Mouse (Mus musculus) liver, adult (tissue): ENCODE results near the gene Sh3tc1.

Experiments
- GATA4 ChIP-seq: IDR thresholded peaks from 2 replicates; pipeline ENCODE4 v1.6.1; 2014; ENCODE audit warnings: mild to moderate bottlenecking, low read length; ENCODE audit not compliant: insufficient replicate concordance

Gene Sh3tc1

DNA sequence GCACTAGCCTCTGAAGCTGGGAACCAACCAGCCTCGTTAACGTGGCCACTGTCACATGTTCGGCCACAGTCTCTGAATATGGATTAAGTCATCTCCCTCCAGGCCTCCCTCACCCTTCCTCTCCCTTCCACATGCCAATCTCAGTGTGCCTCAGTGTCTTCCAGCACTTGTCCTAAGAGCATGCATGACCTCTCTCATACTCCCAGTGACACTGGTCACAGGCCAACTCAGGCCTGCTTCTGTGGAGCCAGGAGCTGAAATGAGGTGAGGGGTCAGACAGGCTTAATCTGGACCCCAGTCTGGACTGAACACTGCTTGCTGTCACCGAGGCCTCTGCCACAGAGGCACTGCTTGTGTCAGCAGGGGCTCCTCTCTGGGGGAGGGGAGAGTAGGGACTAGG is 53.5 kb downstream of the Sh3tc1 start:
- TF ChIP-seq GATA4: no peak

DNA sequence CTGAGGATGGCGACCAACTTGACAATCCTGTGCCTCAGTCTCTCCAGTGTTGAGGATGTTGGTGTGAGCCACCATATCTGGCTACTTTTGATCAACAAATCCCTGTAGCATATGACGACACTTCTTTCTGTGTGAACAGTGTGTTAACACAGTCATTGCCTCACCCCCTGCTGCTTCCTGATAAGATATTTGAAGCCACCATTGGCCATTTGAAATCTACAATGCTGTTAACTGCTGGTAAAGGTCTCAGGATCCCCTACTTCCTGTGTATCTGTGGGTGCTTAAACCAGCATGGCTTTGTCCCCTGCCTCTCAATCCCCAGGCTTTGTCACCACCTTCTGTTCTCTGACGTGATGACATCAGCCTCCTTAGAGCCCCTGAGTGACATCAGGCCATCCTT is 54.7 kb downstream of the Sh3tc1 start:
- TF ChIP-seq GATA4: no peak

DNA sequence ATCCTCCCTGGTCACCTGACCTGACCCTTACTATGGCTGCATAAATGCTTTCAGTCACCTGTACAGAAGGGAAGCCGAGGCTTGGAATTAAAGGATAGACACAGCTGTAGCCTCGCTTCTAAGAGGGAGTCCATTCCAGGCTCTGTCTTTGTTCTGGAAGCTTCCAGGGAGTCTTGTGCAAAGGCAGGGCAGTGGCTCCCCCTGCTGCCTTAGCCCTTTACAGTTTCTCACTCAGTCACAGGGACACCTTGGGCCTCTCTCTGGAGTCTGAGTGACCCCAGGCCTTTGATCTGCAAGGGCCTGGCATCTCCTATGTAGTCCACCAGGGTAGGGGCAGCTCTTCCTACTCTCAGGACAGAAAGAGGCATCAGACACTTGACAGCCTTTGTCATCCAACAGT is 58.8 kb downstream of the Sh3tc1 start:
- no peak for TF ChIP-seq GATA4

DNA sequence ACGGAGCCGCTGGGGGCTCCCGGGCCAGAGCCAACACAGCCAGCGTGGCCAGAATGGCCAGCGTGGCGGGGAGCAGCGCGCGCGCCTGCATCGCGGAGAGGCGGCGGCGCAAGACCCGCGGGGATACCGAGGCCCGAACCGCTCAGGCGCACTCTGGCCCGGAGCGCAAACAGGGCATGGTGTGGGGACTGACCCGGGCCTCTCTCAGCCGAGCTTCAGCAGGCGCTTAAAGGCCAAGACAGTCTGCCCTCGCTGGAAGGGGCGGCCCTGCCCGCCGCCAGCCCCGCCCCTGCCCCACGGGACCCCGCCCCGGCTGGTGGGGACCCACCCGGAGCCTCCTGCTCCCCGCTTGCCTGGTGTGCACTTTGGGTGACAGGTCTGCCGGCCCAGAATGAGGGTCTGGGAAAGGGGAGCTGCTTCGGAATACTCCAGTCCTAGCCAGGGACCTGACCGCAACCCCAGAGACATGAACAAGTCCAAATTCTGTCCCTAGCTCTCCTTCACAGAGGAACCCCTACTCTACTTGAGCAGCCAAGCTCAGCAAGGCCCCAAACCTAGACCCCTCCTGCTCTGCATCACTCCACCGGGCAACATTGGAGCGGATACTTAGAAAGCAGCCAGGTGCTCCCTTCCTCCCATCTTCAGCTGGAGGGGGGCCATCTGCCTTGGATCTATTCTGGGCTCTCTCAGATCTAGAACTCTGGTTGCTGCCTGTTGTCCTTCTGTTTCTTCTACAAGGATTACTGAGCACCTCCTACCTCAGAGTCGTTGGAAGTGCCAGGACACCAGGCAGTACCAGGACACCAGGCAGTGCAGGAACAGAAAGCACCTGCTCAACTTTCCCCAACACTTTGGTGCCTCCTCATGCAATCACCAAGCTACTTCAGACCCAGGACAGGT is 60.3 kb downstream of the Sh3tc1 start, which contains the start of gene Htra3:
TSS of gene Htra3 (minus strand) at position 527 of the 900 bp plus-strand sequence.
- TF ChIP-seq GATA4: no peak

- no peak for TF ChIP-seq GATA4
Observed at GRCm38 (mm10) chr5:35676964-35677363, 62.8 kb downstream of the Sh3tc1 start.

- no peak for TF ChIP-seq GATA4
Observed at GRCm38 (mm10) chr5:35674081-35674555, 65.7 kb downstream of the Sh3tc1 start.

- TF ChIP-seq GATA4: no peak
Observed at GRCm38 (mm10) chr5:35673086-35673485, 66.7 kb downstream of the Sh3tc1 start.

DNA sequence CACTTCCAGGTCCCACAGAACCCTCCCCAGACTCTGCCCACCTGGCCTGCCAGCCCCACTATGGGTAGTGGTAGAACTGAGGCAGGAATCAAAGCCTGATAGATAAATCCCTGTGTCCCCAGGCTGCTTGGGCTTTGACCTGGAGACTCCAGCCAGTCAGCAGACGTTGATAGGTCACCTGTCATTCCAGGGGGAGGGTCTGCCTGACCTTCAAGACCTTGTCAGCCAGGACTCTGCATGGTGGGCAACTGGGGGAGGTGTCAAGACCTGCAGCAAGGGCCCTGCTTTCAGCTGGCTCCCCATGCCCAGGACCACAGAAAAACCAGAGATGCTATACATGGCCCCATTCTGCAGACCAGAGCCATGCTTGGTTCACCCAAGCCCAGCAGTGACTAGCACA is 67.2 kb downstream of the Sh3tc1 start:
- no peak for TF ChIP-seq GATA4

DNA sequence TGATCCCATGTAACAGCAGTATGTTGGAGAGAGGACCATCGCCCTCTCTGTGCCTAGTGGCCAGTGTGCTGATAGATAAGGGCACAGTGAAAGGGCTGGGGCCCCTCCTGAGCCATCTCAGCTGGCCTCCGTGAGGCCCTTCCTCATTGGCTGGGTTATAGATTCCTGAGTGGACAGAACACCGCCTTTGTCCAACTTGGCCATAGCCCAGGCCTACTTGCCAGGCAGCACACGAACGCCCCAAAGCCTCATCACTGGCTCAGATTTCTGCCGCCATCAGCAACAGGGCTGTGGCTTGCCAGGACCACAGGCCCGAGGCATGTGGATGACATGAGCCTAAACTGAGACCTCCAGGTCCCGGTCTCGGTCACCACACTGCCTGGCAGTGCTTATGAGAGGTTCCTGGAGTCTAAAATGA is 68.3 kb downstream of the Sh3tc1 start:
- TF ChIP-seq GATA4: peak; percentile 60; the same call in 1 of the 2 replicates

DNA sequence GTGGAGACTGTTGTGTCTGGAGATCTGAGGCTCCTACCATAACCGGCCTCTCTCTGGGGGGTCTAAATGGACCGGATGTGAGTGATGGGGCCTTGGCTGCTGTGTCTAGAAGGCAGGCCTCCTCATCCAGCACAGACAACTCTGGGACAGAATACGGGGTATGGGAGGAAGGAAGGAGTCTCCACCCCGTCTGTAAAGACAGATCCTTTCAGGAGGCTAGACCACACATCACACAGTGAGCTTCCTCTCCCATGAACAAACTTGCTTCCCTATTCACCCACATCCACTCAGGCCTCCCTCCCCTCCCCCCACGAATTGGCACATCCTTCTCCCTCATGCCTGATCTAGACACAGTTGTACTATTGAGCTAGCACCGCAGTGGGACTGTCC is 69.4 kb downstream of the Sh3tc1 start:
- TF ChIP-seq GATA4: no peak

DNA sequence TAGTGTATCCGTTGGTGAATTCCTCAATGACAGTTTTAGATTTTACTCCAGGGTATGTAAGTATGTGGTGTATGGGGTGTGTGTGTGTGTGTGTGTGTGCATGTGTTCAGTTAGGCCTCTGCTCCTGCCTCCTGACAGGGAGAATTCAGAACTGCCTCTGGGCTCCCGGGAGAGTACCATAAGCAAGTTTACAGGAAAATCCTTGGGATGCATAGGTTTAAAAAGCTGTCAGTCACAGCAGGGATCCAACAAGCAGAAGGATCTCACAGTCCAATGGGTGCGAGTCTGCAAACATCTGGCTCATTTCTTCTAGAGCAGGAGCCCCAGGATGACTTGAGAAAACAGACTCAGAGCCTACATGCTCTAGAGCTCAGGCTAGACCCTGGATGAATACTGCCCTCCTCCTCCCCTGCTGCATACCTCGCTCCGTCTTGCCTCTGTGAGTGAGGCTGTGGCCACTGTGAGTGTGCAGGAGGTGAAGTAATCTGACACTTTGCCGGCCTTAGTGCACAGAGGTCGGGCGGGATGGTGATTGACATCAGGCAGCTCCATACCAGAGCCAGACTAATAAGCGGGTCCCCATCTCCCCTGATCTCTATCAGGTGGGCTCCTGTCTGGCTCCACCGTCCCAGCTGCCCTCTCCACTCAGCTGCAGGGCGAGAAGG is 69.9 kb downstream of the Sh3tc1 start:
- TF ChIP-seq GATA4: no peak

- TF ChIP-seq GATA4: no peak
Observed at GRCm38 (mm10) chr5:35666152-35666551, 73.6 kb downstream of the Sh3tc1 start.

DNA sequence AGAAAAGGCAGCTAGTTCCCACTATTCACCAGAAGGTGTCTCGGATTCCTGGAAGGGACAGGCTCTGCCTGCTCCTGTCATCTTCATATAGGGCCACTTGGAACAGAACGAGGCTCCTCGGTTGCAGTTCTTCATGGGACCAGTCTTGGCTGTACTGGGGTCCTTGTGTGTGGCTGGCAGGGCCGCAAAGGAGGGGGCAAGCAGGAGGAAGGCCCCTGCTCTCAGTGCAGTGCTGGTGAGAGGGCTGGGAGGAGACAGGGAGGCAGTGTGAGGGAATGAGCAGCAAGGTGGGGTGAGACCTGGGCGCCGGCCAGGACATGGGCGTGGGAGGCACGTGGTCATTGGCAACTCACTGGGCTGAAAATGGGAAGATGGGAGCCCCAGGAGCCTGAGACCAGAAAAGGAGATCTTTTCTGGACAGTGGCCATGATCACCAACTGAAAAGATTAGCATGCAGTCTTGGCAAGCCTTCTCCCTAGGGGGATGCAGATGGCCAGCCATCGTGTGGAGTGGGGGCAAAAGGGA is 77.7 kb downstream of the Sh3tc1 start:
- TF ChIP-seq GATA4: no peak

DNA sequence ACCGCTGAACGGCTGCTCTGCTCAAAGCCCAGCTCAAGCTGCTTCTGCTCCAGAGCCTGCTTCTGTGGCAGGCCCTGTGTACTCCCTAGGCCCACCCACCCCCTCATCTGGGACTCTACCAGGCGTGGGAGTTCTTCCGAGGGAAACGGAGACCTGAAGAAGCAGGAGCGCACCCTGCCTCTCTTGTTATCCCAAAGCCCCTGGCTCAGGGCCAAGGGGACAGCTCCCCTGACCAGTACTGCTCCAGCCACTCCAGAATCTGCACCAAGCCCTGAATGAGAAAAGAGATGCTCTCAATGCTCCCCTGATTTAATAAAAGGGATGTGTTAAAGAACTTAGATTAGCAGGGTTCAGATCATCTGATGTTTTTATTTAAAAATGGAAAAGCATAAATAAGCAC is 78.6 kb downstream of the Sh3tc1 start:
- TF ChIP-seq GATA4: no peak

DNA sequence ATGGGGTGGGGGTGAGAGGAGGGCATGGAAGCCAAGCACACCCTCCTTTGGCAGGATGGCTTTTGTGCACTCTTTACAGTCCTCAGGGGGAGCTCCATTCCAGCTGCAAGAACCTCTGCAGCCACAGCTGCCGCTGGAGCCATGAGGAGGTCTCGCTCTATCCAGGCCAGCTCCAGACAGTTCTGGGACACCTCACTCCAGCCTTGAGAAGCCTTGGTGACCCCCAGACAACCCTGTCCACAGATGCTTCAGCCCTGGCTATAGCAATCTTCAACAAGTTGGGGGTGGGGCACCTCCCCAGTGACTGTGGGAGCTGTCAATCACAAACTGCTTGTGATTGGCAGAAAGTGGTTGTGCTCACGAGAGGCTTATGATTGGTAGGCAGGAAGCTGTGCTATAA is 80.3 kb downstream of the Sh3tc1 start:
- TF ChIP-seq GATA4: no peak
